Mouse (Mus musculus): ENCODE results near the gene Mrpl45.

- no peak for TF ChIP-seq CTCF (conservative IDR thresholded peaks at IDR 0.05 in 1 of 2, IDR thresholded peaks at IDR 0.05 in 1 of 2; ENCODE audit: low read depth in 2 of 2, low read length in 2 of 2)
- TF ChIP-seq USF2 (conservative IDR thresholded peaks at IDR 0.05; ENCODE audit: low read depth, low read length), result no peak
- TF ChIP-seq MAX (IDR thresholded peaks at IDR 0.05; ENCODE audit: low read length), result no peak
- TF ChIP-seq JUN (IDR thresholded peaks at IDR 0.05; ENCODE audit: insufficient read depth, low read depth, low read length), result no peak
- no peak; the same call in 1 of the 2 replicates for TF ChIP-seq EP300 (IDR thresholded peaks at IDR 0.05; ENCODE audit: low read length)
- no peak for TF ChIP-seq POLR2AphosphoS2 (IDR thresholded peaks at IDR 0.05; ENCODE audit: low read depth, low read length)
- TF ChIP-seq GABPA (IDR thresholded peaks at IDR 0.05; ENCODE audit: insufficient replicate concordance, low read depth, low read length), result no peak
- no peak for TF ChIP-seq BHLHE40 (IDR thresholded peaks at IDR 0.05; ENCODE audit: low read depth, low read length)
- TF ChIP-seq KAT2A (IDR thresholded peaks at IDR 0.05; ENCODE audit: insufficient replicate concordance, low read length), result no peak
Observed at GRCm38 (mm10) chr11:97275349-97275748, 40.2 kb upstream of the Mrpl45 start.
